Mouse (Mus musculus): Measurements from ENCODE around the gene Ifnar2. TPM values are rescaled to one million over a fixed set of nuclear protein-coding genes. Genes with fewer than 3 reads are reported as not detected.

The Ifnar2 gene
- polyA plus RNA-seq, 1 experiment from 2014 or later = 35.4 TPM

- Histone ChIP-seq H3K4me1 (replicated peaks; ENCODE audit: control insufficient read depth, insufficient read depth, low read length) (no peaks in the 10 kb centered on the region), H3K9ac (ENCODE audit: low read depth, low read length) (no peak overlapping the region), H3K4me2 (replicated peaks; ENCODE audit: low read depth, low read length) (no peak overlapping the region), H3K36me3 (ENCODE audit: control insufficient read depth, insufficient read depth, low read length) (no peaks in the 10 kb centered on the region), H3K9me3 (ENCODE audit: control insufficient read depth, low read length) (no peaks in the 10 kb centered on the region), H3K4me3 (ENCODE audit: low read depth, low read length) (no peak overlapping the region), H3K27me3 (ENCODE audit: control insufficient read depth, insufficient read depth, low read length) (no peaks in the 10 kb centered on the region), H3K27ac (ENCODE audit: low read depth, low read length) (no peak overlapping the region)
- ATAC-seq (ENCODE audit: low FRiP score) = no peak
- 85% methylated on average over 5 of the region's 5 CpGs for WGBS
- no peak for DNase-seq (ENCODE audit: low spot score)
These were observed 7.6 kb downstream of the Ifnar2 start for GRCm38 (mm10) chr16:91380151-91380550.

DNA sequence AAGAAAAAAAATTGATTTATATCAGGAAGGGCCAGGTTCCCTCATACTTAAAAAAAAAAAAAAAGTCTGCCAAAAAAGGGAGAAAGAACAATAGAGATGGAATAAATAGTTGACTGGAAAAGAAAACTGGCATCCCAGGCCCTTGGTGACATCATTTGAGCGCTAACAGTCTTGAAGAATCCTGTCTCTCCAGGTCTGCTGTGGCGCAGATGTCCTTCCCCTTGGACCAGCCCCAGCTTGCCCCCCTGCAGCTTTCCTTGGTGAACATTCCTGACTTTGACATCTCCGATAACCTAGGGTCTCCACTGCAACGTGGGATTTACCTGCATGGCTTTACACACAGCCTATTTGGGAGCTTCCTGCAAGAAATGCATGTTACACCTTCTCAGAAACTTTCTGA is 9.0 kb downstream of the Ifnar2 start:
- no peak overlapping the region for H3K4me2 ChIP-seq (replicated peaks; ENCODE audit: low read depth, low read length)
- H3K4me3 ChIP-seq (ENCODE audit: low read depth, low read length) = no peak overlapping the region
- no peaks in the 10 kb centered on the region for H3K4me1 ChIP-seq (replicated peaks; ENCODE audit: control insufficient read depth, insufficient read depth, low read length)
- no peaks in the 10 kb centered on the region for H3K27me3 ChIP-seq (ENCODE audit: control insufficient read depth, insufficient read depth, low read length)
- no peak overlapping the region for H3K9ac ChIP-seq (ENCODE audit: low read depth, low read length)
- H3K27ac ChIP-seq (ENCODE audit: low read depth, low read length) = no peak overlapping the region
- DNase-seq (ENCODE audit: low spot score) = no peak
- no peak for ATAC-seq (ENCODE audit: low FRiP score)
- WGBS = 86% methylated on average over 4 of the region's 4 CpGs
- no peaks in the 10 kb centered on the region for H3K36me3 ChIP-seq (ENCODE audit: control insufficient read depth, insufficient read depth, low read length)
- H3K9me3 ChIP-seq (ENCODE audit: control insufficient read depth, low read length) = no peaks in the 10 kb centered on the region

- ATAC-seq (ENCODE audit: low FRiP score) (no peak), DNase-seq (ENCODE audit: low spot score) (no peak)
- Histone ChIP-seq H3K36me3 (ENCODE audit: control insufficient read depth, insufficient read depth, low read length) (no peaks in the 10 kb centered on the region), H3K9ac (ENCODE audit: low read depth, low read length) (no peak overlapping the region), H3K9me3 (ENCODE audit: control insufficient read depth, low read length) (no peaks in the 10 kb centered on the region), H3K4me3 (ENCODE audit: low read depth, low read length) (no peak overlapping the region), H3K4me2 (replicated peaks; ENCODE audit: low read depth, low read length) (no peak overlapping the region), H3K27me3 (ENCODE audit: control insufficient read depth, insufficient read depth, low read length) (no peaks in the 10 kb centered on the region), H3K4me1 (replicated peaks; ENCODE audit: control insufficient read depth, insufficient read depth, low read length) (no peaks in the 10 kb centered on the region), H3K27ac (ENCODE audit: low read depth, low read length) (no peak overlapping the region)
- 92% methylated on average over 9 of the region's 9 CpGs for WGBS
These were observed 9.7 kb downstream of the Ifnar2 start for GRCm38 (mm10) chr16:91382261-91382790.

DNA sequence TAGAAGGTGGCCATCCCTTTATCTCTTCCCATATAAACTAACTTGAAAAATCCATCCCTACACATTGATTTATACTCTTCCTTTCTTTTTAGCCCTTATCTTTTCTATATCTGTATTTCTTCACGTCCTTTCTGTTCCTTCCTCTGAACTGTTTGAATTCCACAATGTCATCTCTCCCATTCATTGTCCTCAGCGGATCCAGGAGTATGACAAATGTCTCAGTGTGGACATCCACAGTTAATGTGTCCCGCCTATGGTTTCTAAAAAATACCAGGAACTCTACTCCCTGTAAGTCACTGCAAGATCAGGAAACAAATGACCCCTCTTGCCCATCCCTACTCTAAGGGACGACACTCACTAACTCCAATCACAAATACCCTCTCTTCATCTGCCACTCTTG is 11.6 kb downstream of the Ifnar2 start:
- Histone ChIP-seq H3K27ac (ENCODE audit: low read depth, low read length) (no peak overlapping the region), H3K36me3 (ENCODE audit: control insufficient read depth, insufficient read depth, low read length) (no peaks in the 10 kb centered on the region), H3K9me3 (ENCODE audit: control insufficient read depth, low read length) (no peaks in the 10 kb centered on the region), H3K9ac (ENCODE audit: low read depth, low read length) (no peak overlapping the region), H3K27me3 (ENCODE audit: control insufficient read depth, insufficient read depth, low read length) (no peaks in the 10 kb centered on the region), H3K4me3 (ENCODE audit: low read depth, low read length) (no peak overlapping the region), H3K4me1 (replicated peaks; ENCODE audit: control insufficient read depth, insufficient read depth, low read length) (no peaks in the 10 kb centered on the region), H3K4me2 (replicated peaks; ENCODE audit: low read depth, low read length) (no peak overlapping the region)
- 87% methylated on average over 4 of the region's 4 CpGs for WGBS
- ATAC-seq (ENCODE audit: low FRiP score) (no peak), DNase-seq (ENCODE audit: low spot score) (no peak)

DNA sequence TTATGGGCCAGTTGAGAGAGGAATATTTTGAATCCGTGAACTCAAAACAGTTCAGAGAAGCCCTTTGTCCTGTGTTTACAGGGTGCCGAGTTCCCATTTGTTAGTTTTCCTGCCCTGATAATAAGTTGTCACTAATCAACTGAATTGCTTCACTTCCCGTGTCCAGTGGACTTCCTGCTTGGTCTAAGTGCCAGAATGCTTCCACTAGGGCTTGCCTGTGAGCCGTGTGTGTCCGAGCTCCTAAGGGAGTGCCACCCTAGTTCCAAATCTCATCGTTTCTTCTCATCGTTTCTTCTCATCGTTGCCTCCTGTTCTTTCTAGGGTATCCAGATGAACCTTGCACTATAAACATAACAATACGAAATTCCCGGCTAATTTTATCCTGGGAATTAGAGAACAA is 13.0 kb downstream of the Ifnar2 start:
- Histone ChIP-seq H3K27ac (ENCODE audit: low read depth, low read length) (no peak overlapping the region), H3K4me2 (replicated peaks; ENCODE audit: low read depth, low read length) (no peak overlapping the region), H3K9ac (ENCODE audit: low read depth, low read length) (no peak overlapping the region), H3K4me1 (replicated peaks; ENCODE audit: control insufficient read depth, insufficient read depth, low read length) (no peaks in the 10 kb centered on the region), H3K9me3 (ENCODE audit: control insufficient read depth, low read length) (no peaks in the 10 kb centered on the region), H3K4me3 (ENCODE audit: low read depth, low read length) (no peak overlapping the region), H3K36me3 (ENCODE audit: control insufficient read depth, insufficient read depth, low read length) (no peaks in the 10 kb centered on the region), H3K27me3 (ENCODE audit: control insufficient read depth, insufficient read depth, low read length) (no peaks in the 10 kb centered on the region)
- no peak for DNase-seq (ENCODE audit: low spot score)
- ATAC-seq (ENCODE audit: low FRiP score) = no peak
- WGBS = 57% methylated on average over 10 of the region's 10 CpGs

DNA sequence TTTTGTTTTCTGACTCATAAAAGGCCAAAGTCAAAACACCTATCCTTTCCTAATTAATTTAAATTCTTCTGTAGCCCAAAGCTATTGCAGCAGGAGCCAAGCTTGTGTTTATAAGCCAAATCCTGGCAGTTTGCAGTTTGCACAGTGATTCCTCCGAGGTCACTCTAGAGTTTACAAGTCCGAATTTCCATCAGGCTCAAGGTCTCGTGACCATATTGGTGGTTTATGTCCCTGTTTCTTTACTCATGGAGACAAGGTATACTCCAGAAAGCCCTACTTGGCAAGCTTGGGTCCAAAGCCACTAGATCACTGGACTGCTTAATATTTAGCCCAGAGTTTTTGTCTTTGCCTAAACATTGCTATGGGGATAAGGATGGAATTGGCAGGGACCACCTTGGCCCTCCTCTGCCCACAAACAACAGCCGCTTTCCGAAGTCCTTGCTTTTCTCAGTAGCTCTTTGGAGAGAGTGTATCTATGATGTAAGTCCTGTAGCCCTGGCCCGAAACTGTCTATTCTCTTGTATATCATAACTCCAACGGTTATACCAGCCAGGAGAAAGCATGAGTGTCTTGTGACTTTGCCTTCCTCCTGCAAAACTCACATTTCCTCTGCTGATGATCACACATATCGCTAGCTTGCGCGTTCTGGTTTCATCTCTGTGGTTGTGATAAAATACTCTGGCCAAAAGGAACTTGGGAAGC is 14.0 kb downstream of the Ifnar2 start:
- Histone ChIP-seq H3K27ac (ENCODE audit: low read depth, low read length) (no peak overlapping the region), H3K9me3 (ENCODE audit: control insufficient read depth, low read length) (no peaks in the 10 kb centered on the region), H3K27me3 (ENCODE audit: control insufficient read depth, insufficient read depth, low read length) (no peaks in the 10 kb centered on the region), H3K4me3 (ENCODE audit: low read depth, low read length) (no peak overlapping the region), H3K4me2 (replicated peaks; ENCODE audit: low read depth, low read length) (no peak overlapping the region), H3K36me3 (ENCODE audit: control insufficient read depth, insufficient read depth, low read length) (no peaks in the 10 kb centered on the region), H3K4me1 (replicated peaks; ENCODE audit: control insufficient read depth, insufficient read depth, low read length) (no peaks in the 10 kb centered on the region), H3K9ac (ENCODE audit: low read depth, low read length) (no peak overlapping the region)
- no peak for DNase-seq (ENCODE audit: low spot score)
- 90% methylated on average over 10 of the region's 10 CpGs for WGBS
- ATAC-seq (ENCODE audit: low FRiP score) = no peak

DNA sequence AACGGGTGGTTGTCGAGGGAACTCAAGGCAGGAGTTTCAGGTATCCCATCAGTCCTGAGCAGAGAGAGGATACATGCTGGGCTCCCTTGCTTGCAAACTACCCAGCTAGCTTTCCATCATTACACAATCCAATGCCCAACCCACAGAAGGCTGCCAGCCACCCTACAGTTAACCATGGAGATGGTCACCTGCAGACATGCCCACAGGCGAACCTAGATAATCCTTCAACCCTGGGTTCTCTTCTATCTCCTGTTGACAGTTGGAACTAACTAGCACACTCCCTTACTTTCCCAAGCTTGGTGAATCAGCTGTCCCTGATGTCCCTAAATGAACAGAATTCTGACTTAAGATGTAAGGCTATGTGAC is 14.5 kb downstream of the Ifnar2 start:
- Histone ChIP-seq H3K9me3 (ENCODE audit: control insufficient read depth, low read length) (no peaks in the 10 kb centered on the region), H3K36me3 (ENCODE audit: control insufficient read depth, insufficient read depth, low read length) (no peaks in the 10 kb centered on the region), H3K4me2 (replicated peaks; ENCODE audit: low read depth, low read length) (no peak overlapping the region), H3K27ac (ENCODE audit: low read depth, low read length) (no peak overlapping the region), H3K27me3 (ENCODE audit: control insufficient read depth, insufficient read depth, low read length) (no peaks in the 10 kb centered on the region), H3K4me3 (ENCODE audit: low read depth, low read length) (no peak overlapping the region), H3K4me1 (replicated peaks; ENCODE audit: control insufficient read depth, insufficient read depth, low read length) (no peaks in the 10 kb centered on the region), H3K9ac (ENCODE audit: low read depth, low read length) (no peak overlapping the region)
- WGBS = 85% methylated on average over 3 of the region's 3 CpGs
- ATAC-seq (ENCODE audit: low FRiP score) = no peak
- no peak for DNase-seq (ENCODE audit: low spot score)

DNA sequence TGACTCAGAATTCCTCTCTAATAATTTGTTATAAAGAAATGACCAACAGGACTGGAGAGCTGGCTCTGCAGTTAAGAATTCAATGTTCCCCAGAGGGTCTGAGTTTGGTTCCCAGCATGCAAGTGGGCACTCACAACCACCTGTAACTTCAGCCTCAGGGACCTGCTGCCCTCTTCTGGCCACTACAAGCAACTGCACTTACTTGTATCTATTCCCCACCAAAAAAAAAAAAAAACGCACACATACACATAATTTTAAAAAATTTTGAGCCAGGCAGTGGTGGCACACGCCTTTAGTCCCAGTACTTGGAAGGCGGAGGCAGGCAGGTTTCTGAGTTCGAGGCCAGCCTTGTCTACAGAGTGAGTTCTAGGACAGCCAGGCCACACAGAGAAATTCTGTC is 17.5 kb downstream of the Ifnar2 start:
- Histone ChIP-seq H3K4me3 (ENCODE audit: low read depth, low read length) (no peak overlapping the region), H3K9ac (ENCODE audit: low read depth, low read length) (no peak overlapping the region), H3K4me2 (replicated peaks; ENCODE audit: low read depth, low read length) (no peak overlapping the region), H3K27me3 (ENCODE audit: control insufficient read depth, insufficient read depth, low read length) (no peaks in the 10 kb centered on the region), H3K4me1 (replicated peaks; ENCODE audit: control insufficient read depth, insufficient read depth, low read length) (no peaks in the 10 kb centered on the region), H3K36me3 (ENCODE audit: control insufficient read depth, insufficient read depth, low read length) (no peaks in the 10 kb centered on the region), H3K27ac (ENCODE audit: low read depth, low read length) (no peak overlapping the region), H3K9me3 (ENCODE audit: control insufficient read depth, low read length) (no peaks in the 10 kb centered on the region)
- ATAC-seq (ENCODE audit: low FRiP score) = no peak
- DNase-seq (ENCODE audit: low spot score) = peak; percentile 31
- 83% methylated on average over 4 of the region's 4 CpGs for WGBS

DNA sequence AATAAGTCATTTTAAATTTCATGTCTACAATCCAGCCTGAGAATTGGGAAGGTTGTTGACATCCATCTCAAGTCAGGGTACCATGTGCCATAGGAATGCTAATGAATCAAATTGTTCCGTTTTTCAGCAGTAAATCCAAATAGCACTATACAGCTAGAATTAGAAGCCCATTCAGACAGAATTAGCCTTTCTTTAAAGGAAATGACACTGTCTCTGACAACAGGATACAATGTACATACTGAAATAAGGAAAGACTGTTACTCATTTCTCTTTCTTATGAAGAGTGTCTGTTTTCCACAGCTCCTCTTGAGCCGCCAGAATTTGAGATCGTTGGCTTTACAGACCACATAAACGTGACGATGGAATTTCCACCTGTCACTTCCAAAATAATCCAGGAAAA is 18.8 kb downstream of the Ifnar2 start, which contains the start of gene Gm21970:
TSS of gene Gm21970 (plus strand) at position 301 of the 400 bp plus-strand sequence.
- DNase-seq (ENCODE audit: low spot score) = no peak
- no peak for ATAC-seq (ENCODE audit: low FRiP score)
- Histone ChIP-seq H3K36me3 (ENCODE audit: control insufficient read depth, insufficient read depth, low read length) (no peaks in the 10 kb centered on the region), H3K4me3 (ENCODE audit: low read depth, low read length) (no peak within 1 kb of the TSS), H3K9ac (ENCODE audit: low read depth, low read length) (no peak within 1 kb of the TSS), H3K9me3 (ENCODE audit: control insufficient read depth, low read length) (no peaks in the 10 kb centered on the region), H3K4me1 (replicated peaks; ENCODE audit: control insufficient read depth, insufficient read depth, low read length) (no peaks in the 10 kb centered on the region), H3K27ac (ENCODE audit: low read depth, low read length) (no peak within 1 kb of the TSS), H3K4me2 (replicated peaks; ENCODE audit: low read depth, low read length) (no peak within 1 kb of the TSS), H3K27me3 (ENCODE audit: control insufficient read depth, insufficient read depth, low read length) (no peaks in the 10 kb centered on the region)
- 86% methylated on average over 5 of the region's 5 CpGs for WGBS
